Mouse (Mus musculus) adrenal gland, postnatal 4 days (tissue): ENCODE measurements around the gene Nosip. TPM values are rescaled to one million over a fixed set of nuclear protein-coding genes. Genes with fewer than 3 reads are reported as not detected.
A peak's percentile ranks its signal among the peaks of the same experiment; 100 is the strongest.

Experiments
- DNase-seq, 2 experiments: peaks; one replicate each; pipeline ENCODE4 v3.0.0; 2021 to 2022; ENCODE audit warnings: low spot score in 2 of 2, mixed read lengths in 2 of 2
- total RNA-seq, 2 experiments: library from RNA; stranded (reverse); gene quantifications; 2 replicates each; pipeline ENCODE4 v1.2.3; 2021

The Nosip gene
- total RNA-seq, 2 experiments from 2014 or later, result 61.1 to 71.2 TPM

DNA sequence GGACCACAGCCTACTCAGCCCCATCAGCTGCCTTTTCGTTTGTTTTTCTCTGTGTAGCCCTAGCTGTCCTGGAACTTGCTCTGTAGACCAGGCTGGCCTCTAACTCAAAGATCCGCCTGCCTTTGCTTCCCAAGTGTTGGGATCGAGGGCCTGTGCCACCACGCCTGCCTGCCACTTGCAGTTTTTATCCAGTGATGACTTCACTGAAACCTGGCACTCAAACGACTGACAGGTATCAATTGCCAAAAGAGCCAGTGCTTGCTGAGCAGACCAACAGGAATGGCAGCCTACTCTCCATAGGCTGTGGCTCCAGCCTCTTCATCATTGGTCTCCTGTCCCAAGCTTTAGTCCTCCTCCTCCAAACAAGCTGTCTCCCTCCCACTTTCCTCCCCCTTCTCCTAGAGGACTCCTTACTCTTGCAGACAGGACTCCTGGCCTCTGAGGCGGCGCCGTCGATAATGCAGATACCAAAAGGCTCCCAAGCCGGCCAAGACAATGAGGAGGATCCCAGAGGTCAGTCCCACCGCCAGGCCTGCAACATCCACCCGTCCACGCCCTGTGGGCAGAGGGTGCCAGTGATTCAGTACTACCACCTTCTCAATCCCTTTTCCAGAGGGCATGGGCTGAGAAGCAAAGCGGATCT is 5.8 kb upstream of the Nosip start:
- DNase-seq, result no peak

DNA sequence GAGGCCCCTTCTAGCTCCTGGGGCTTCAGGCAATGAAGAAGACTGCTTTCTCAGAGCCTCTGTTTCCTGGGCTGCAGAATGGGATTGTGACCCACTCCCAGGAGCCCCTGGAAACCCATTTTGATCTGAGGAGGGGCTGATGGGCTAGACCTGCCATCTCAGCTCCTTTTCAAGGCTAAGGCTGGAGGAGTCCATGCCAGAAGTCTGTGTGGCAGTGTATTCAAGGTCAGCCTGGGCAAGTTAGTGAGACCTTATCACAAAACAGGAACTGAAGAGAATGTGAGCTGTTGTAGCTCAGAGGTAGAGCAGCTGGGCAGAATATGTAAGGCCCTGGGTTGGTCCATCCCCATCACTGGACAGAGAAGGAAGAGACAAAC is 5.3 kb upstream of the Nosip start:
- DNase-seq, result no peak

DNA sequence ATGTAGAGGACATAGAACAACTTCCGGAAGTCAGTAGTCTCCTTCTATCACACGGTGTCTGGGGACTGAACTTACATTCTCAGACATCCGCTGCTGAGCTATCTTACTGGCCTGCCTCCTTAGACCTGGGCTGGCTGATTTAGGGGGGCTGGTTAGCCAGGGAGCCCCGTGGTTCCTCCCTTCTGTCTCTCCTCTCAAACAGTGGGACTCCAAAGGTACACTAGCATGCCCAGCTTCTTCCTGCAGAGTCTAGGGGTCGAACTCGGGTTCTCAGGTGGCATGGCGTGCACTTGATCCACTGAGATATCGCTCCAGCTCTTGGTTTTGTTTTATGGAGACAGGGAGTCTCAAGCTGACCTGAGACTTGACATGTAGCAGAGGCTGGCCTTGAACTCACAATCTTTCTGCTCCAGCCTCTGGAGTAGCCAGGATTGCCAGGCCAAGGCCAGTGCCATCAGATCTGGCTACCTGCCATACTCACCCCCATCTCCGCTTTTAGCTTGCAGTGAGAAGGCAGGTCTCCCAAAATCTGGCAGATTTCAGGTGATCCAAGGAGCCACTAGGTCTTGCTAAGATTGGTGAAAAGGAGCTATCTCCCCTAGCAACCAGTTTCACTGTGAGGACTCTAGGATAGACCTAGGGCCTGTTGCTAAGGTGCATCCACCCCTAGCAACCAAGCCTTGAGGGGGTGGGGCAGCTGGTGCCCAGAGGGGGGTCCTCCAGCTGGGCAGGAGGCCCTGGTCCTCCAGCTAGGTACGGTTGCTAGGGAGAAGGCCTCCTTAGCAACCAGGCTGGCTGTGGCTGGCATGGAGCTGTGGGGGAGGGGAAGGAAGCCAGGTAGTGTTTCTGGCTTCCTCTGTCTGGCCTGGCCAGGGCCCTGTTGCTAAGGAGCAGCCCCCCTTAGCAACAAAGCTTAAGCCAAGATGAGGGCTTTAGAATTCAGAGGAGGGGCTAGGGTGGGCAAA is 3.3 kb upstream of the Nosip start:
- no peak for DNase-seq

DNA sequence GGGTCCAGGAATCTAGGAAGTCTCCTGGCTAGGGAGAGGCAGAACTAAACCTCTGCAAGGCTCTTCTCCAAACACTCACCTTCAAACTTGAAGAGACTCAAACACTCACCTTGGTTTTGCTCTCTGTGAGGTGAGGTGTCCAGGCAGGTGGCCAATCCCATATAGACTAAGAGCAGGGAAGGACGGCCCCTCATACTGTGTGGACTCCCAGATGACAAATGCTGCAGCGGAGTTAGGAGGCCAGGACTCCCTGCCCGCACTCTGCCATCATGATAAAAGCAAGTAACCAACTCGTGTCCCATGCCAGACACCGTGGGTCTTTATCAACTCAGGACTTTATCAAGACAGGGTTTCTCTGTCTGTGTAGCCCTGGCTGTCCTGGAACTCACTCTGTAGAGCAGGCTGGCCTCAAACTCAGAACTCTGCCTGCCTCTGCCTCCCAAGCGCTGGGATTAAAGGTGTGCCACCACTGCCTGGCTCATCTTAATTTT is 1.6 kb upstream of the Nosip start:
- DNase-seq, result no peak

DNA sequence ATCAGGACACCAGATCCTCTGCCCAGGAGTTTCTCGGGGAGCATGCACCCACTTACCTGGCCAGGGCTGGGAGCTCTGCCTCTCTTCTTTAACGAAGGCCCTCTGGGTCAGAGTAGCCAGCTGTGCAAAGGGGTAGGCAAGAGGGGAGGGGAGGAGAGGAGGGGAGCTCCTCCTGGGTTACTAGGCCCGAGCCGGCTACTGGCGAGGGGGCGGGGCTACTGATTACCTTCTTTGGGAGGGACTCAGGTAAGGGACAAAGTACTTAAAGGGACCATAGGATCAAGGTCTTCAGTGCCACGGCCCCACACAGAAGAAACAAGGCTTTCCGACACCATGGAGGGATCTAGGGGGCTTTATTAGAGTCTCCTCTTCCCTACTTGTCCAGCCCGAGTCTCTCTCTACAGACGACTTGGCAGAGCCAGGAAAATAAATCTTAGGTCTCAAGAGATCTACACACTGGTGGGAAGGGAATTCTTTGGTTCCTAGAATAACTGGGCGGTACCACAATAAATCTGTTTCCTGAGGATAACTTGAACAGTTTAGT is 625 bp upstream of the Nosip start:
- no peak for DNase-seq

DNA sequence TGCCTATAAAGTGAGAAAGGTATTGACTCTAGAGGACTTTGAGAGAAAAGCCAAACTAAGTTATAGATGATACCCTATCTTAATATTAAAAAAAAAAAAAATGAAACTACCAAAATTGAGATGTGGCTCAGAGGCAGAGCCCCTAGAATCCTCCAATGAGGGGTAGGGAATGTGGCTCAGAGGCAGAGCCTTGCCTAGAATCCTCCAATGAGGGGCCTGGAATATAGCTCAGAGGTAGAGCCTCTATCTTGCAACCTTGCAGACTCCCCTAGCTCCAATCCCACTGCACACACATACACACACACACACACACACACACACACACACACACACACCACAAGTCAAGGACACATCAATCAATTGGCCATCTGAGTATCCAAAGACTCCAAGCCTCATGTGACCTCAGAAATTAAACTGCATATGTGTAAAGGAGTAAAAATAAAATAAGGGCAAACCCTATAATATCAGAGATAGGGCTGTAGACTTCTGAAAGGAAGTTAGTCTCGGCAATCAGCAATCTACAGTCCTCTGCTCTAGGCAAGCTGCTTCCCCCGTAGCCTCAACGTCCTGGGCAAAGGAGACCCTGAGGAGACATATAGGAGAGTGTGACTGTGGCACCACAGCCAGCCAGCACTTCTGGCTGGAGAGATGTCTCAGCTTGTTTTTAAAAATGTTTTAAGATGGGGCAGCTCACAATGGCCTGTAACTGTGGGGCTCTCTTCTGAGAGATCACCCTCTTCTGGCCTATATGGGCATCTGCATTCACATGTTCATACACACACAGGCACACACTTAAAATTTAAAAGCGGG is 5.2 kb downstream of the Nosip start:
- DNase-seq, result no peak

DNA sequence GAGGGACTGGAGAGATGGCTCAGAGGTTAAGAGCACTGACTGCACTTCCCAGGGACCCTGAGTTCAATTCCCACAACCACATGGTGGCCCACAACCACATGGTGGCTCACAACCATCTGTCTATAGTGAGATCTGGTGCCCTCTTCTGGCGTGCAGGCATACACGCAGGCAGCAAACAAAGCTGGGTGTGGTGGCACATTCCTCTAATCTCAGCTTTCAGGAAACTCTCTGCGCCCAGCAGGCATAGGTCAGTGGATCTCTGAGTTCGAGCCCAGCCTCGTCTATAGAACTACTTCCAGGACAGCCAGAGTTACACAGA is 5.7 kb downstream of the Nosip start:
- DNase-seq, result no peak

DNA sequence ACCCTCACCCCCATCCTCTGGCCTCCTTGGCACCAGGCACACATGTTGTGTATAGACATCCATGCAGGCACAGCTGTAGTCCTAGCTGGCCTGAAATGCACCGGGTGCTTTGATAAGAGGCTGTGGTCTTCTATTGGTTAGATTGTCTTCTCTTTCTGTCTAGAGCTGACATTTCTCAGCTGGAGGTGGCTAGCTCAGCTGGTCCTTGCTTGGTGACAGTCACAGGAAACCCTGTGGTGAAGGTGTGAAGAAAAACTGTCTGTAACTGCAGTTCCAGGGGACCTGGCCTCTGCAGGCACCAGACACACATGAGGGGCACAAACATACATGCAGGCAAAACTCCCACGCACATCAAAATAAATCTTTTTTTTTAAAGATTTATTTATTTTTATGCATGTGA is 7.4 kb downstream of the Nosip start:
- no peak for DNase-seq

DNA sequence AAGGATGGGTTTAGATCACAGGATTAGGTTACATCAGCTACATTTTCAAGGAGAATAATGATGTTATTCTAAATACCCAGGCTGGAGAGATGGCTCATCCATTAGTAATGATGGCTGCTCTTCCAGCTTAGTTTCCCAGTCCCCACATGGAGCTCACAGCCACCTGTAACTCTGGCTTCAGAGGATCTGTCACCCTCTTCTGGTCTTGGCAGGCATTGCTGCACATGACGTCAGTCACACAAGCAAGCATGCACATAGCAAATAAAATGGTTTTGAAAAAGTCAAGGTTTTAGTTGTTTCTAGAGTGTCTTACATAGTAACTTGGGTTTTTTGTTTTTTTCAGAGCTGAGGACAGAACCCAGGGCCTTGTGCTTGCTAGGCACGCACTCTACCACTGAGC is 10.0 kb downstream of the Nosip start:
- no peak for DNase-seq

DNA sequence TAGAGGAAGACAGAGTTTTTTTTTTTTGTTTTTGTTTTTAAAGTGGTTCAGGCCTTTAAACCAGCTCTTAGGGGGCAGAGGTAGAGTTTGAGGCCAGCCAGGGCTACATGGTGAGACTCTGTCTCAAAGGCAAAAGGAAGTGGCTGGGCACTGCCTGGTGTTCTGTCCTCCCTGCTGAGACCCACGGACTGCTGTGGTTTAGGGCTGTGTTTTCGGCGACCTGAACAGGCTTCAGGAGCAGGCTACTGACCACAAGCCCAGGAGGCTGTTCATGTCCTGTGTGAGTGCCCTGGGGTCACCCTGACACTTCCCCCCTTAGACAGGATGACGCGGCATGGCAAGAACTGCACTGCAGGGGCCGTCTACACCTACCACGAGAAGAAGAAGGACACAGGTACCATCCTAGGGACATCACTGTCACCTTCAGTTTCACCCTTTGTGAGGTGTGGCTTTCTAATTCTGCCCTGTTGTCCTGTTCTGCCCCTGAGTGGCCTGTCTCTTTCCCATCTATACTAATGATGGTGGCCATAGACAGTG is 11.0 kb downstream of the Nosip start:
- no peak for DNase-seq

DNA sequence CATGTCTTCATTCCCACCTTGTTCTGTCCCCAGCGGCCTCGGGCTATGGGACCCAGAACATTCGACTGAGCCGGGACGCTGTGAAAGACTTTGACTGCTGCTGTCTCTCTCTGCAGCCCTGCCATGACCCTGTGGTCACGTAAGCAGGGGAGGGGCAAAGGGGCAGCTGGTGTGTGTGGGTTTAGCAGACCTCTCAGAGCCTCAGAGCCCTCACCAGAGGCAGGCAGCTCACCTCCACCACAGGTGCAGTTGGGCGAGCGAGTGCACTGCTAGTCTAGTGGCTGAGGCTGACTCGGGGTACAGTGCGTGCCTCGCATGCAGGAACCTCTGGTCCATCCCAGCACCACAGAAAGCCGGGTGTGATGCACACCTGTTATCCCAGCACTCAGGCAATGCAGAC is 11.7 kb downstream of the Nosip start:
- no peak for DNase-seq

DNA sequence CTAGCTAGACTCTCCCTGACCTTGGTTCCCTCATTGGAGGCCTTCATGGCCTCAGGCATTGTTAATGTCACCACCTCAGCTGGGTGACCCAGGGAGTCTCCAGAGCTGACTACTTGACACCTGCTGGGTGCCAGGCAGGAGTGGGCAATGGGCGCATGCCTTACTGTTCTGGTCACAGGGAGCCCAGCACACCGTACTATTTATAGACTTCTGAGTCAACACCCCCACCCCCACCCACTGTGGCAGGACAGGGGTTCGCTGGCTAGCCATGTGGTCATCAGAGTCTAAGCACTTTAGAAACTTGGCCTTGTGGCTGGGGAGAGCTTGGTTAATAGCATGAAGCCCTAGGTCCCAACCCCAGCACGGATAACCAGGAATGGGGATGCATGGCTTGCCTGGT is 13.2 kb downstream of the Nosip start:
- DNase-seq, result no peak

DNA sequence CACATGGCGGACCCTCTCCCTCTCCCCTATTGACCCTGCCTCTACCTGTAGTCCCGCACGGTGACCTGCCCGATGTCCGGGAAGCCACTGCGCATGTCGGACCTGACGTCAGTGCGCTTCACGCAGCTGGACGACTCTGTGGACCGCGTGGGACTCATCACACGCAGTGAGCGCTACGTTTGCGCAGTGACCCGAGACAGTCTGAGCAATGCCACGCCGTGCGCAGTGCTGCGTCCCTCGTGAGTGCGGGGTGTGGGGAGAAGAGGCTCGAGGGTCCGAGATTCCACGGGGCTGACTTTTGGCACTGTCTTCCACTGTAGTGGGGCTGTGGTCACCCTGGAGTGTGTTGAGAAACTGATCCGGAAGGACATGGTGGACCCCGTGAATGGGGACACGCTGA is 14.3 kb downstream of the Nosip start:
- DNase-seq, result no peak

DNA sequence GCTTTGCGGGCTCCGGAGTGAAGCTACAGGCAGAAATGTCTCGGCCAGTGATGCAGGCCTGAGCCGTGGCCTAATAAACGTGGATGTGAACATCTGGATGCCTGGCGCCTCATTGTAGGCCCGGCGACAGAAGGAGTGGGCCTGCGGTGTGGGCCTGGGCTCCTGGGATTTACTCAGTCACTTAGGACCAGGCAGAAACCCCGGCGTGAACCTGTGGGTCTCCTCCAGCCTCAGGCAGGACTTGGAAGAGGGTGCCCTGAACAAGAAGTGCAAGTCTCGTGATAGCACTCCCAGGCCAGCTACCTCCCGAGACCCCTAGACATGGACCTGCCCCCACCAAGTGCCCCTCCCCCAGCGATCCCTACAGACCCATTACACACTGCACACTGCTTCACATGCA is 15.1 kb downstream of the Nosip start:
- DNase-seq, result no peak

DNA sequence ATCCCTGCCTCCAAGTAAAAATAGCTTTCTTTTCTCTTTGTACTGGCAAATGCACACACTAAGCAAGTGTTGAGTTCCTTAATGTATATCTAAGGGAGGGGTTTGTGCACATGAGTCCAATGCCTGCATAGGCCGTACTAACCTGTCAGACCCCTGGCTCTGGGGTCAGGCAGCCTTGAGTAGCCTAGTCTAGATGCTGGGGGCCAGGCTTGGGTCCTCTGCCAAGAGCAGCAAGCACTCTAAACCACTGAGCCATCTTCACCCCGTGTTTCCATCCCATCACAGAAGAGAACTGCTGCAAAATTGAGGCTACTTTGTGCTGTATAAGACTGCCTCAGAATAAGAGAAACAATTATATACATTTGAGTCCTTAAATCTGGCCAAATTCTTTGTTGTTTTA is 15.6 kb downstream of the Nosip start:
- no peak for DNase-seq

DNA sequence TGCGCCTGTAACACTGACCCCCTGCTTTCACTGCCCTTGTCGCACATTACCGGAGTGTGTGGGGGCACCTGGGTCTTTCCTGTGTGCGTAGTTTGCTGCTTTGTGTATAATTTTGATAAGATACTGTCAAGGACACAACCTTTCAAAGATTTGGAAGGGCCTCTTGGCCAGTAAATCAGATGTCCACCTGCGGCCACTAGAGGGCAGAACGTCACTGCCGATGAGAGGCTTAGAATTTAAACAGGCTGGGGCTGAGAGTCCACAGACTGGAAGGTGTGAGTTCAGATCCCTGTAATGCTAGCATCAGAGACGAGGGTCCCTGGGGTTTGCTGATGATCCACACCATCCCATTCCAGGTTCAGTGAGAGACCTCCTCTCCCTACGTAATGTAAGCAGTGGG is 16.3 kb downstream of the Nosip start:
- DNase-seq, result peak in 1 of 2 experiments; percentile 65

DNA sequence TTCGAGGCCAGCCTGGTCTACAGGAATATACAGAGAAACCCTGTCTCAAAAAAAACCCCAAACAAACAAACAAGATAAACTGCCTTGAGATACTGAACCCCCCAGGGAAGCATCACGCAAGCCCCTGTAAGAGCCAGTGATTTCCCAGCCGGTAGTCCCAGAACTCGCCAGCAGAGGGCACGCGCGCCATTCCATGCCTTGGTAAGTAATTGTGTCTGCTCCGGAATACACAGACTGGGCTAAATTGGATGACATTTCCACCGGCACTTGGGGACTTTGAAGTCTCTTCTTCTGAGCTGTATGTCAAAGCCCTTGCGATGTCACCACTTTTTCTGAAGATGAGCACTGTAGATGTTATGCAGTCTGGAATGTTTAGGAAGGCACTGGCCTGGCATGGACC is 17.6 kb downstream of the Nosip start:
- DNase-seq, result peak; percentile 85 to 86

DNA sequence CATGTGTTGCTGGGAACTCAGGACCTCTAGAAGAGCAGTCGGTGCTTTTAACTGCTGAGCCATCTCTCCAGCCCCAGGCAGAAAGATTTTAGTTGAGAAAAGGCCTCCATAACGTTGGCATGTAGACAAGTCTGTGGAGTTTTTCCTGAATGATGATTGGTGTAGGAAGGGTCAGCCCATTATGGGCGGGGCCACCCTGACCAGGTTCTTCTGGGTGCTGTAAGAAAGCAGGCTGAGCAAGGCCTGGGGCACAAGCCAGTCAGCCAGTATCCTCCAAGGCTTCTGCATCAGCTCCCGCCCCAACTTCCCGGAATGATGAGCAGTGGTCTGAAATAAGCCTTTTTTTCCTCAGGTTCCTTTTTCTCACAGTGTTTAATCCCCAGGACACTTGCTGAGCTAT is 18.8 kb downstream of the Nosip start:
- no peak for DNase-seq

DNA sequence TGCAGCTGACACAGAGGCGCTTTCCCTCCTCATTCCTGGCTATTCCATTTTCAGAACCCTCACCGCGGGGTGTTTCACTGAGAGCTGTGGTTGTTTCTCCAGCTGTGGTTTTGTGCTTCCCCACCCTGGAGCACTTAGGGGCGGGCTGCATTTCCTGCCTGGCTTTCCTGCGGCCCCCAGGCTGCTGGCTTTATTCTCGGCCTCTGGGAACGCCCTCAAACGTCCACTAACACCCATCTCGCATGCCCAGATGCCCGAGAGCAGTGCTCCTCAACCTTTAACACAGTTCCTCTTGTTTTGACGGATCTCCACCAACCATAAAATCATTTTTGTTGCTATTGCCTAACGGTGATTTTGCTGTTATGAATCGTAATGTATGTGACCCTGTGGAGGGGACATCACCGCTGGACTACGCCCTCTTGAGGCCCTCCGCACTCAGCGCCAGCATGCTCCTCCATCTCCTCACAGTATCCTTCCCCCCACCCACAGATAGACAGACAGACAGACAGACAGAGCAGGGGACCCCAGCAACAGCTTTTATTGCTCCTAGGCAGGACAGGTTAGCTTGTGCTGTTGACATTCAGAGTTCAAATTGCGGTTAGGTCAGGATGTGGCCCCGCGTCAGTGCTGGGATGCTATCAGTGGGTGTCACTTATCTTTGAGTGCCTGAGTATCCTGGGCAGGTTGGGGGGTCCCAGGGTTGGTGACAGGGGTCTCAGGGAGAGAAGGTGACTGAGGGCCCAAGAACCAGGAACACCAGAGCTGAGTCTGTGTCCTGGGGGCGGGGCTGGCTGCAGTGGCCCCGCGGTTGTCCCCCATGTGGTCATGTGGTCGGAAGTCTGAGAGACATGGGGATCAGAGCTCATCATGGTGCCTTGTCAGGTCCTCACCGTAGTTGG is 20.4 kb downstream of the Nosip start:
- no peak for DNase-seq

DNA sequence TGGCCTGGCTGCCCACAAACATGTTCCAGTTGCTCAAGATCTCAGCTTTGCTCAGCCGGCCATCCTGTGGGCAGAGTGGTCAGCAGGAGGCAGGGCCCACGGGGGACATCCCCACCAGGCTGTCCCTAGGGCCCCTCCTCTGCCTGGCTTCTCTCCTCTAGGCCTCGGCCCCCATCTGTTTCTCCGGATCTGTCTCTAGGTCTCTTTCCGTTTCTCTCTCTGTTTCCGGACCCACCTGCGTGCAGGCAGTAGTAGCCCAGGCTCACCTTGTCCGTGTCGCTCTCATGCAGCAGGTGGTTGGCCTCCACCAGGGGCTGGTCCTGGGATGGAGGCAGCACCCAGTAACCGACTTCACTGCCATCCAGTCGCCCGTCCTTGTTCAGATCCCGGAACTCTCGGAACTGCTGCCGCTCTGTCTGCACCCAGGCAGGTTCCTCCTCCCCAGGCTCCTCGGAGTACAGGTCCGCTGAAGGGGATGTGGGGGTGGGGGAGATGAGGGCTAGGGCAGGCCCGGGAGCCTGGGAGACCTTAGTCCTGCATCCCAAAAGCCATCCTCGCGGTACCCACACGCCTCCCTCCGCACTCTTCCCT is 21.2 kb downstream of the Nosip start:
- no peak for DNase-seq
